Mouse (Mus musculus) urinary bladder, postnatal 4 days (tissue): ENCODE measurements around the gene Gm20403.
A peak's percentile ranks its signal among the peaks of the same experiment; 100 is the strongest.
"Not testable (repeated sequence)": the region's sequence is repeated elsewhere in the genome, so short reads cannot be mapped to it uniquely, and the experiment has no call there.

Source experiments
- DNase-seq, 2 experiments: peaks; one replicate each; pipeline ENCODE4 v3.0.0; 2021 to 2022; ENCODE audit warnings: low spot score in 2 of 2

The Gm20403 gene

GRCm38 (mm10) chr12:54986052-54986717 lies at the start of gene Gm20403:
Gm20403 (minus strand) TSS chr12:54986529.
- peak in 1 of 2 experiments; percentile 49 for DNase-seq

- no peak for DNase-seq
Measured at GRCm38 (mm10) chr12:55027088-55027487, 40.8 kb upstream of the Gm20403 start.

GRCm38 (mm10) chr12:55023284-55023683 lies 37.0 kb upstream of the Gm20403 start:
- DNase-seq: no peak

- no peak for DNase-seq
Measured at GRCm38 (mm10) chr12:55019421-55019877, 33.1 kb upstream of the Gm20403 start.

GRCm38 (mm10) chr12:55017119-55017721 lies 30.9 kb upstream of the Gm20403 start:
- no peak for DNase-seq

GRCm38 (mm10) chr12:55016339-55017118 lies 30.2 kb upstream of the Gm20403 start:
- no peak for DNase-seq

GRCm38 (mm10) chr12:55015428-55015827 lies 29.1 kb upstream of the Gm20403 start:
- no peak for DNase-seq

GRCm38 (mm10) chr12:55013626-55014398 lies 27.5 kb upstream of the Gm20403 start, which contains the start of gene Baz1a:
Baz1a (minus strand) TSS chr12:55014348.
- no peak for DNase-seq

- no peak for DNase-seq
Measured at GRCm38 (mm10) chr12:55013031-55013430, 26.7 kb upstream of the Gm20403 start.

- no peak for DNase-seq
Measured at GRCm38 (mm10) chr12:55007361-55008008, 21.2 kb upstream of the Gm20403 start.

GRCm38 (mm10) chr12:55006071-55006470 lies 19.7 kb upstream of the Gm20403 start:
- no peak for DNase-seq

- no peak for DNase-seq
Measured at GRCm38 (mm10) chr12:55004396-55004795, 18.1 kb upstream of the Gm20403 start.

GRCm38 (mm10) chr12:55003843-55004242 lies 17.5 kb upstream of the Gm20403 start:
- DNase-seq: no peak

GRCm38 (mm10) chr12:55002532-55002931 lies 16.2 kb upstream of the Gm20403 start:
- DNase-seq: not testable (repeated sequence)

GRCm38 (mm10) chr12:54999016-54999690 lies 12.8 kb upstream of the Gm20403 start:
- DNase-seq: no peak

- DNase-seq: no peak
Measured at GRCm38 (mm10) chr12:54998411-54998810, 12.1 kb upstream of the Gm20403 start.

GRCm38 (mm10) chr12:54996979-54997474 lies 10.7 kb upstream of the Gm20403 start:
- DNase-seq: no peak

GRCm38 (mm10) chr12:54995965-54996364 lies 9.6 kb upstream of the Gm20403 start:
- DNase-seq: no peak

- no peak for DNase-seq
Measured at GRCm38 (mm10) chr12:54994418-54994817, 8.1 kb upstream of the Gm20403 start.

- DNase-seq: no peak
Measured at GRCm38 (mm10) chr12:54994068-54994386, 7.7 kb upstream of the Gm20403 start.
